35 mouse cellular contexts compared by ENCODE assay signal in genomic region chr4:108127516-108127915, GRCm38 (mm10). TPM values are rescaled to one million over a fixed set of nuclear protein-coding genes. Genes with fewer than 3 reads are reported as not detected.
"Had no signal": no experiment of that assay in that cellular context is flagged by ENCODE, and none has a peak within 500 bp of the region (broad histone marks: within the 10 kb centered on the region; RNA-seq: fewer than 3 reads in every experiment).

No protein-coding gene starts in this region.

- H3K27me3 ChIP-seq: limb, embryonic 12.5 days; limb, embryonic 13.5 days; limb, embryonic 15.5 days; liver, embryonic 12.5 days; liver, embryonic 13.5 days; liver, embryonic 15.5 days; lung, embryonic 15.5 days; midbrain, embryonic 12.5 days; midbrain, embryonic 13.5 days; midbrain, embryonic 15.5 days; neural tube, embryonic 12.5 days; neural tube, embryonic 13.5 days had no signal

- H3K27ac ChIP-seq: limb, embryonic 10.5 days; limb, embryonic 12.5 days; limb, embryonic 13.5 days; limb, embryonic 15.5 days; liver, embryonic 12.5 days; liver, embryonic 13.5 days; liver, embryonic 14.5 days; liver, embryonic 15.5 days; lung, embryonic 15.5 days; macrophage; midbrain, embryonic 10.5 days; midbrain, embryonic 12.5 days; midbrain, embryonic 13.5 days; midbrain, embryonic 15.5 days; neural tube, embryonic 12.5 days; neural tube, embryonic 13.5 days had no signal

- ATAC-seq: liver, embryonic 12.5 days; lung, postnatal 0 days; midbrain, embryonic 13.5 days; midbrain, embryonic 15.5 days; midbrain, embryonic 16.5 days had no signal

- H3K9ac ChIP-seq: limb, embryonic 12.5 days; limb, embryonic 13.5 days; limb, embryonic 15.5 days; liver, embryonic 12.5 days; liver, embryonic 13.5 days; liver, embryonic 14.5 days; liver, embryonic 15.5 days; lung, embryonic 14.5 days; lung, embryonic 15.5 days; midbrain, embryonic 12.5 days; midbrain, embryonic 13.5 days; midbrain, embryonic 15.5 days; neural tube, embryonic 12.5 days; neural tube, embryonic 13.5 days had no signal

- H3K4me1 ChIP-seq: limb, embryonic 15.5 days; liver, embryonic 12.5 days; liver, embryonic 13.5 days; liver, embryonic 15.5 days; lung, embryonic 15.5 days; midbrain, embryonic 10.5 days; midbrain, embryonic 12.5 days; midbrain, embryonic 13.5 days; midbrain, embryonic 15.5 days; neural tube, embryonic 12.5 days; neural tube, embryonic 13.5 days had no signal

- H3K4me2 ChIP-seq: limb, embryonic 12.5 days; limb, embryonic 13.5 days; limb, embryonic 15.5 days; liver, embryonic 11.5 days; liver, embryonic 12.5 days; liver, embryonic 13.5 days; liver, embryonic 15.5 days; lung, embryonic 14.5 days; lung, embryonic 15.5 days; midbrain, embryonic 11.5 days; midbrain, embryonic 12.5 days; midbrain, embryonic 13.5 days; midbrain, embryonic 15.5 days; neural tube, embryonic 12.5 days; neural tube, embryonic 13.5 days had no signal

- H3K9me3 ChIP-seq: limb, embryonic 10.5 days; limb, embryonic 15.5 days; liver, embryonic 12.5 days; liver, embryonic 13.5 days; liver, embryonic 15.5 days; lung, embryonic 15.5 days; midbrain, embryonic 10.5 days; midbrain, embryonic 12.5 days; midbrain, embryonic 15.5 days; neural tube, embryonic 12.5 days; neural tube, embryonic 13.5 days had no signal

- H3K36me3 ChIP-seq: limb, embryonic 10.5 days; limb, embryonic 12.5 days; limb, embryonic 13.5 days; limb, embryonic 15.5 days; liver, embryonic 12.5 days; liver, embryonic 13.5 days; liver, embryonic 15.5 days; lung, embryonic 15.5 days; midbrain, embryonic 10.5 days; midbrain, embryonic 12.5 days; midbrain, embryonic 13.5 days; midbrain, embryonic 15.5 days; neural tube, embryonic 12.5 days; neural tube, embryonic 13.5 days had no signal

- H3K4me3 ChIP-seq: limb, embryonic 10.5 days; limb, embryonic 12.5 days; limb, embryonic 13.5 days; limb, embryonic 15.5 days; liver, embryonic 12.5 days; liver, embryonic 13.5 days; liver, embryonic 15.5 days; lung, embryonic 15.5 days; megakaryocyte, embryonic 14.5 days; midbrain, embryonic 10.5 days; midbrain, embryonic 12.5 days; midbrain, embryonic 13.5 days; midbrain, embryonic 15.5 days; myocyte; neural tube, embryonic 12.5 days; neural tube, embryonic 13.5 days had no signal

- DNase-seq: left cerebral cortex, postnatal 4 days; liver; liver, embryonic 13.5 days; lung, adult 18-20 months; lung, adult 2 months; lung, embryonic 14.5 days; lung, postnatal 10 days; lung, postnatal 14 days; lung, postnatal 36 days; lung, postnatal 4 days; midbrain, embryonic 14.5 days had no signal

RNA-seq across cellular contexts. Expression of gene Podn, which starts 31.3 kb away (rescaled TPM):
- total RNA-seq: megakaryocyte, adult 5-6 weeks; megakaryocyte-erythroid progenitor cell, adult 5-6 weeks; monocyte, adult 5-6 weeks had no signal
- polyA plus RNA-seq: macrophage had no signal

RNA-seq across cellular contexts. Expression of gene Echdc2, which starts 37.7 kb away (rescaled TPM):
- total RNA-seq: monocyte, adult 5-6 weeks had no signal
- polyA plus RNA-seq: macrophage had no signal
